Mouse (Mus musculus): ENCODE measurements around the gene Gm20905.
"Not testable (repeated sequence)": the region's sequence is repeated elsewhere in the genome, so short reads cannot be mapped to it uniquely, and the experiment has no call there.

Gm20905 gene

GRCm38 (mm10) chrY:37259503-37259902 is at the start of gene Gm20905:
Gene Gm20905, minus strand, starts transcription at chrY:37259603.
- not testable (repeated sequence) for DNase-seq
